Mouse (Mus musculus): Measurements from ENCODE around the gene Wwox. TPM values are rescaled to one million over a fixed set of nuclear protein-coding genes. Genes with fewer than 3 reads are reported as not detected.
A peak's percentile ranks its signal among the peaks of the same experiment; 100 is the strongest.

Wwox gene
- polyA plus RNA-seq, 1 experiment from 2014 or later, result 9.9 TPM

- WGBS, result 52% methylated on average over 4 of the region's 4 CpGs
- peaks cover 22% of the 10 kb centered on the region for H3K4me1 ChIP-seq
- no peak overlapping the region for H3K4me3 ChIP-seq
- DNase-seq (ENCODE audit: low spot score), result no peak
- H3K36me3 ChIP-seq (replicated peaks), result no peaks in the 10 kb centered on the region
- no peak overlapping the region for H3K27ac ChIP-seq (replicated peaks)
- H3K27me3 ChIP-seq (replicated peaks; ENCODE audit: low read depth, poor library complexity, severe bottlenecking), result no peaks in the 10 kb centered on the region; the same call in 1 of the 2 replicates
- H3K9me3 ChIP-seq, result peaks cover 6% of the 10 kb centered on the region; the same call in 1 of the 2 replicates
Measured at GRCm38 (mm10) chr8:114615413-114615812, 176.0 kb downstream of the Wwox start.

- no peaks in the 10 kb centered on the region; the same call in 1 of the 2 replicates for H3K27me3 ChIP-seq (replicated peaks; ENCODE audit: low read depth, poor library complexity, severe bottlenecking)
- H3K27ac ChIP-seq (replicated peaks), result no peak overlapping the region
- no peaks in the 10 kb centered on the region for H3K36me3 ChIP-seq (replicated peaks)
- 87% methylated on average over 6 of the region's 6 CpGs for WGBS
- peaks cover 22% of the 10 kb centered on the region for H3K4me1 ChIP-seq
- no peak for DNase-seq (ENCODE audit: low spot score)
- H3K4me3 ChIP-seq, result no peak overlapping the region
- peaks cover 6% of the 10 kb centered on the region; the same call in 1 of the 2 replicates for H3K9me3 ChIP-seq
Measured at GRCm38 (mm10) chr8:114615908-114616307, 176.5 kb downstream of the Wwox start.

GRCm38 (mm10) chr8:114618908-114619508, 179.6 kb downstream of the Wwox start:
- no peaks in the 10 kb centered on the region for H3K36me3 ChIP-seq (replicated peaks)
- WGBS, result 74% methylated on average over 9 of the region's 9 CpGs
- no peak for DNase-seq (ENCODE audit: low spot score)
- peaks cover 25% of the 10 kb centered on the region for H3K4me1 ChIP-seq
- peaks cover 6% of the 10 kb centered on the region; the same call in 1 of the 2 replicates for H3K9me3 ChIP-seq
- no peak overlapping the region for H3K4me3 ChIP-seq
- H3K27ac ChIP-seq (replicated peaks), result no peak overlapping the region
- no peaks in the 10 kb centered on the region for H3K27me3 ChIP-seq (replicated peaks; ENCODE audit: low read depth, poor library complexity, severe bottlenecking)

GRCm38 (mm10) chr8:114625402-114625801, 185.9 kb downstream of the Wwox start:
- WGBS, result 90% methylated on average over 6 of the region's 6 CpGs
- Histone ChIP-seq H3K4me1 (peaks cover 43% of the 10 kb centered on the region), H3K4me3 (no peak overlapping the region), H3K27me3 (replicated peaks; ENCODE audit: low read depth, poor library complexity, severe bottlenecking) (0 out of 2 replicates have a peak, but pooled peaks cover 10% of the 10 kb centered on the region), H3K27ac (replicated peaks) (no peak overlapping the region), H3K9me3 (no peaks in the 10 kb centered on the region), H3K36me3 (replicated peaks) (no peaks in the 10 kb centered on the region)
- DNase-seq (ENCODE audit: low spot score), result no peak

GRCm38 (mm10) chr8:114626897-114627296, 187.4 kb downstream of the Wwox start:
- Histone ChIP-seq H3K4me3 (no peak overlapping the region), H3K36me3 (replicated peaks) (no peaks in the 10 kb centered on the region), H3K27ac (replicated peaks) (no peak overlapping the region), H3K4me1 (peaks cover 38% of the 10 kb centered on the region), H3K27me3 (replicated peaks; ENCODE audit: low read depth, poor library complexity, severe bottlenecking) (0 out of 2 replicates have a peak, but pooled peaks cover 10% of the 10 kb centered on the region), H3K9me3 (no peaks in the 10 kb centered on the region)
- DNase-seq (ENCODE audit: low spot score), result no peak
- 67% methylated on average over 9 of the region's 9 CpGs for WGBS

- Histone ChIP-seq H3K27ac (replicated peaks) (no peak overlapping the region), H3K4me1 (peaks cover 39% of the 10 kb centered on the region), H3K4me3 (no peak overlapping the region), H3K36me3 (replicated peaks) (no peaks in the 10 kb centered on the region), H3K27me3 (replicated peaks; ENCODE audit: low read depth, poor library complexity, severe bottlenecking) (0 out of 2 replicates have a peak, but pooled peaks cover 10% of the 10 kb centered on the region), H3K9me3 (no peaks in the 10 kb centered on the region)
- no peak for DNase-seq (ENCODE audit: low spot score)
- 76% methylated on average over 7 of the region's 7 CpGs for WGBS
Measured at GRCm38 (mm10) chr8:114629719-114630118, 190.3 kb downstream of the Wwox start.

- Histone ChIP-seq H3K27me3 (replicated peaks; ENCODE audit: low read depth, poor library complexity, severe bottlenecking) (0 out of 2 replicates have a peak, but pooled peaks cover 10% of the 10 kb centered on the region), H3K27ac (replicated peaks) (no peak overlapping the region)
- 67% methylated on average over 6 of the region's 6 CpGs for WGBS
Measured at GRCm38 (mm10) chr8:114631087-114631486, 191.6 kb downstream of the Wwox start.

GRCm38 (mm10) chr8:114634151-114634550, 194.7 kb downstream of the Wwox start:
- H3K4me3 ChIP-seq, result no peak overlapping the region
- H3K9me3 ChIP-seq, result no peaks in the 10 kb centered on the region
- H3K4me1 ChIP-seq, result peaks cover 19% of the 10 kb centered on the region
- DNase-seq (ENCODE audit: low spot score), result no peak
- no peaks in the 10 kb centered on the region for H3K36me3 ChIP-seq (replicated peaks)
- 82% methylated on average over 2 of the region's 2 CpGs for WGBS
- no peak overlapping the region; the same call in 1 of the 2 replicates for H3K27ac ChIP-seq (replicated peaks)
- no peaks in the 10 kb centered on the region for H3K27me3 ChIP-seq (replicated peaks; ENCODE audit: low read depth, poor library complexity, severe bottlenecking)

More at GRCm38 (mm10) chr8:114631087-114631486, 191.6 kb downstream of the Wwox start:
- H3K36me3 ChIP-seq (replicated peaks), result no peaks in the 10 kb centered on the region
- no peak for DNase-seq (ENCODE audit: low spot score)
- H3K4me3 ChIP-seq, result no peak overlapping the region
- H3K4me1 ChIP-seq, result peaks cover 41% of the 10 kb centered on the region
- no peaks in the 10 kb centered on the region for H3K9me3 ChIP-seq

- H3K36me3 ChIP-seq (replicated peaks), result no peaks in the 10 kb centered on the region
- H3K27ac ChIP-seq (replicated peaks), result peak overlapping the region; percentile 67
- WGBS, result 43% methylated on average over 9 of the region's 9 CpGs
- DNase-seq (ENCODE audit: low spot score), result peak; percentile 67
- H3K4me3 ChIP-seq, result no peak overlapping the region
- peaks cover 19% of the 10 kb centered on the region for H3K4me1 ChIP-seq
- no peaks in the 10 kb centered on the region for H3K9me3 ChIP-seq
- H3K27me3 ChIP-seq (replicated peaks; ENCODE audit: low read depth, poor library complexity, severe bottlenecking), result no peaks in the 10 kb centered on the region
Measured at GRCm38 (mm10) chr8:114634669-114635410, 195.4 kb downstream of the Wwox start.

GRCm38 (mm10) chr8:114636376-114636775, 196.9 kb downstream of the Wwox start:
- Histone ChIP-seq H3K9me3 (no peaks in the 10 kb centered on the region), H3K27ac (replicated peaks) (no peak overlapping the region), H3K4me3 (no peak overlapping the region), H3K36me3 (replicated peaks) (no peaks in the 10 kb centered on the region), H3K27me3 (replicated peaks; ENCODE audit: low read depth, poor library complexity, severe bottlenecking) (no peaks in the 10 kb centered on the region), H3K4me1 (peaks cover 19% of the 10 kb centered on the region)
- 84% methylated on average over 5 of the region's 5 CpGs for WGBS
- no peak for DNase-seq (ENCODE audit: low spot score)

GRCm38 (mm10) chr8:114641809-114642208, 202.4 kb downstream of the Wwox start:
- Histone ChIP-seq H3K36me3 (replicated peaks) (no peaks in the 10 kb centered on the region), H3K9me3 (no peaks in the 10 kb centered on the region), H3K4me3 (no peak overlapping the region), H3K27me3 (replicated peaks; ENCODE audit: low read depth, poor library complexity, severe bottlenecking) (no peaks in the 10 kb centered on the region), H3K4me1 (no peaks in the 10 kb centered on the region), H3K27ac (replicated peaks) (no peak overlapping the region)
- DNase-seq (ENCODE audit: low spot score), result no peak
- 90% methylated on average over 9 of the region's 9 CpGs for WGBS

GRCm38 (mm10) chr8:114650789-114651188, 211.3 kb downstream of the Wwox start:
- H3K4me1 ChIP-seq, result no peaks in the 10 kb centered on the region
- H3K4me3 ChIP-seq, result no peak overlapping the region
- no peaks in the 10 kb centered on the region for H3K36me3 ChIP-seq (replicated peaks)
- DNase-seq (ENCODE audit: low spot score), result no peak
- no peaks in the 10 kb centered on the region for H3K27me3 ChIP-seq (replicated peaks; ENCODE audit: low read depth, poor library complexity, severe bottlenecking)
- H3K27ac ChIP-seq (replicated peaks), result no peak overlapping the region
- 88% methylated on average over 14 of the region's 14 CpGs for WGBS
- no peaks in the 10 kb centered on the region for H3K9me3 ChIP-seq

- peaks cover 5% of the 10 kb centered on the region; the same call in 1 of the 2 replicates for H3K4me1 ChIP-seq
- WGBS, result 75% methylated on average over 4 of the region's 4 CpGs
- no peaks in the 10 kb centered on the region for H3K27me3 ChIP-seq (replicated peaks; ENCODE audit: low read depth, poor library complexity, severe bottlenecking)
- H3K36me3 ChIP-seq (replicated peaks), result no peaks in the 10 kb centered on the region
- DNase-seq (ENCODE audit: low spot score), result no peak
- H3K27ac ChIP-seq (replicated peaks), result no peak overlapping the region
- no peaks in the 10 kb centered on the region for H3K9me3 ChIP-seq
- H3K4me3 ChIP-seq, result no peak overlapping the region
Measured at GRCm38 (mm10) chr8:114657789-114658188, 218.3 kb downstream of the Wwox start.

Data from embryonic facial prominence, embryonic 10.5 days (tissue).